Mouse (Mus musculus) small intestine, adult 2 months (tissue): ENCODE results near the gene Pde4a.

Experiments used
- CTCF ChIP-seq: fragments of 200-500 bp; IDR thresholded peaks from 2 replicates; pipeline ENCODE4 v1.5.1; 2012; ENCODE audit warnings: low read depth, mild to moderate bottlenecking, control low read depth, inconsistent platforms, low read length, moderate library complexity, mixed read lengths; ENCODE audit not compliant: insufficient replicate concordance, insufficient read length; ENCODE audit errors: extremely low read depth
- POLR2A ChIP-seq: fragments of 200-500 bp; IDR thresholded peaks from 2 replicates; pipeline ENCODE4 v1.6.1; 2012; ENCODE audit warnings: low read depth, mild to moderate bottlenecking, control low read depth, inconsistent platforms, low read length, moderate library complexity

- TF ChIP-seq CTCF (no peak), POLR2A (no peak)
Observed at GRCm38 (mm10) chr9:21148427-21148826, 17.1 kb upstream of the Pde4a start.
